Mouse (Mus musculus) brain, embryonic 14.5 days (tissue): ENCODE results near the gene Lancl2. TPM values are rescaled to one million over a fixed set of nuclear protein-coding genes. Genes with fewer than 3 reads are reported as not detected.

Experiments used
- DNase-seq: peaks from one replicate; pipeline ENCODE4 v3.0.0-alpha.2; 2011; ENCODE audit warnings: low read depth
- CTCF ChIP-seq: fragments of 200-500 bp; IDR thresholded peaks from 2 replicates; pipeline ENCODE4 v1.5.1; 2012; ENCODE audit warnings: inconsistent platforms, mild to moderate bottlenecking, moderate library complexity, borderline replicate concordance; ENCODE audit not compliant: insufficient read depth, insufficient read length; ENCODE audit errors: extremely low read depth
- POLR2A ChIP-seq: fragments of 200-500 bp; IDR thresholded peaks from 2 replicates; pipeline ENCODE4 v1.6.1; 2012; ENCODE audit warnings: mild to moderate bottlenecking, inconsistent platforms, borderline replicate concordance; ENCODE audit not compliant: poor library complexity, insufficient read depth, insufficient read length, severe bottlenecking; ENCODE audit errors: extremely low read depth
- polyA plus RNA-seq: library from polyadenylated mRNA; depleted of rRNA; stranded (reverse); fragments of >200 nt; gene quantifications from 2 replicates; pipeline ENCODE4 v1.2.3, GENCODE M21; 2012; rRNA removed

The Lancl2 gene
- 48.2 and 66.5 TPM in 2 replicates for polyA plus RNA-seq

GRCm38 (mm10) chr6:57702376-57702742 is at the start of gene Lancl2:
Lancl2 (plus strand) TSS chr6:57702540.
- peak; percentile 76 for DNase-seq
- no peak for TF ChIP-seq CTCF
- no peak for TF ChIP-seq POLR2A

GRCm38 (mm10) chr6:57661295-57661694 is 41.0 kb upstream of the Lancl2 start:
- no peak for DNase-seq
- TF ChIP-seq POLR2A (no peak), CTCF (no peak)

GRCm38 (mm10) chr6:57684156-57684555 is 18.2 kb upstream of the Lancl2 start:
- TF ChIP-seq CTCF = no peak
- TF ChIP-seq POLR2A = no peak
- no peak for DNase-seq

- DNase-seq = peak; percentile 93
- peak; percentile 9; the same call in 1 of the 2 replicates for TF ChIP-seq POLR2A
- TF ChIP-seq CTCF = no peak
Measured at GRCm38 (mm10) chr6:57691467-57692261, 10.7 kb upstream of the Lancl2 start, which contains the start of gene Pyurf. Pyurf (minus strand) TSS chr6:57692078.

DNA sequence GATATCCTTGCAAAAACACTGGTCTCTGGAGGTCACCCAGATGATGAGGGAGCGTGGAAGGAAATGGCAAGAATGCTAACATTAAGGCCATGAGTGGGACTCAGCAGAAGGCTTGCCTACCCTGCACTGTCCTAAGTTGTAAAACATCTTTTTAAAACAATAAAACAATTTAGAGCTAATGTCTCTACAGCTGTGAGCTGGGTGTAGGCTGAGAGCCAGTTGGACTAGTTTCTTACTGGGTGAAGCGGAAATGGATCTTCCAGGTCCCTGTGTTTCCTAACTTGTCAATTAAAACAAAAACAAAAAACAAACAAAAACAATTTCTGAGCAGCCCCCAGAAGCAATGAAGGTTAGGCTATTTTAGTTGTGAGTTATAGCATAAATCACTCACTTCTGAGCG is 9.2 kb upstream of the Lancl2 start:
- DNase-seq = no peak
- TF ChIP-seq POLR2A (no peak), CTCF (no peak)

DNA sequence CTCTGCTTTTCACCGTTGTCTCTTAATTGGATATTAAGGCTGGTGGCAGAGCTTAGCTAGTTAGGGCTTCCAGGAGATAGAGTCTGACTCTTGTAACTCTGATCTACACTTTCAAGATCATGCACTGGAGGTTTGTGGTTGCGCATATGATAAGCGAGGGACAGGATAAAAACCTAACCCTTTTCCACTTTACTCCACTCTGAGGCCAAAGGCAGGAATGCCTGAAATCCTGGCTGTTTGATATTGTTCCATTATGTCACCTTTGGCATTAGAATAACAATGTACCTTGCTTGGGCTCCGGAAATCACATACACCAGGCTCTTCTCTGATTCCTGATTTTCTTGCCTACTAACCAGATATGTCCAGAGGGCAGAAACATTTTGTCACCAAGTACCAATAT is 654 bp upstream of the Lancl2 start:
- peak; percentile 49 for DNase-seq
- TF ChIP-seq POLR2A = no peak

DNA sequence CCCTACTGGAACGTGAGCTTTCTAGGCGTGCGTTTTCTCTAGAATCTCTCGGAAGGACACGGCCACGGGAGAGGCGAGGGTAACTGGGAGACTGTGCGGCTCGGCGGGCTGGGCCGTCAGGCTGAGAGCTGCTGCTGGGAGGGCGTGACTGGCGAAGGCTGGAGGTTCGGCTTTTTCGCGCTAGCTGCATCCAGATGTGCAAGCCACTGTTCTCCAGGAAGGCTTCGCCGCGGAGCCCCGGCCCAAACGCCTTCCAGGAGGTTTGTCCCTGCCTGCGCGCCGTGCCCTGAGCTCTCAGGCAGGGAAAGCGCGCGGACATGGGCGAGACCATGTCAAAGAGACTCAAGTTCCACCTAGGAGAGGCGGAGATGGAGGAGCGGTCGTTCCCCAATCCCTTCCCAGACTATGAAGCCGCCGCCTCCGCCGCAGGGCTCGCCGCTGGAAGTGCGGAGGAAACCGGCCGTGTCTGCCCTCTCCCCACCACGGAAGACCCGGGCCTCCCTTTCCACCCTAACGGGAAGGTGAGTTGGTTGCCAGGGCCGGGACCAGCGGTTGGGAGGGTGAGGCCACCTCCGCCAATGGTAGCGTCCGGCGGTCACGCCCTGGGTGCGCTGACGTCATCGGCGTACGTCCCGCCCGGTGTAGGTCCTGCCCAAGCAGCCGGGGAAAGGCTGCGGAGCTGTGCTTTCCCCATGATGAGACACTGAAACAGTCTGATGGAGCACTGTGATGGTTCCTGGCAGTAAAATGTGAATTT is 581 bp downstream of the Lancl2 start:
- peak; percentile 99 for DNase-seq
- peak; percentile 55; the same call in 1 of the 2 replicates for TF ChIP-seq POLR2A
- no peak for TF ChIP-seq CTCF

GRCm38 (mm10) chr6:57703703-57704102 is 1.4 kb downstream of the Lancl2 start:
- DNase-seq = peak; percentile 57
- TF ChIP-seq POLR2A (no peak), CTCF (no peak)

- no peak for DNase-seq
- TF ChIP-seq CTCF (no peak), POLR2A (no peak)
Measured at GRCm38 (mm10) chr6:57706721-57707120, 4.4 kb downstream of the Lancl2 start.

DNA sequence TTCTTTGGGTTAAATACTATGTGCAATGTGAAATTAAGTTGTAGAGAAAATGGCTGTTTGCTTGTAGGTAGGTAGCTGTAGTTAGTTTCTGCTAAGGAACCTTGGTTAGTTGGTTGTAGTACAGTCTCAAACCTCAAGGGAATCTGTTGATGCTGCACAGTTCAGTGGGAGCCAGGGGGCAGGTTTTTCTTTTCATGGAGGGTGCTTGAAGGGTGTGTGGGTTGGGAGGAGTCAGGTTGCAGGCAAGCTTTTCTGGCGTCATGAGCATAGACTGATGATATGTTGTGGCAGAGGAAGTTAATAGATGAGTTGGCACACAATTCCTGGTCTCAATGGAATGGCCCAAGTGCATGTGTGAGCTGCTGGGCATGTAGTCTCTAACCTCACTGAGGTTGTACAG is 9.4 kb downstream of the Lancl2 start:
- no peak for DNase-seq
- TF ChIP-seq CTCF (no peak), POLR2A (no peak)

GRCm38 (mm10) chr6:57721347-57721746 is 19.0 kb downstream of the Lancl2 start:
- DNase-seq = no peak
- TF ChIP-seq CTCF (no peak), POLR2A (no peak)
